Mouse (Mus musculus): ENCODE results near the gene Qpctl. TPM values are rescaled to one million over a fixed set of nuclear protein-coding genes. Genes with fewer than 3 reads are reported as not detected.
"Not testable (repeated sequence)": the region's sequence is repeated elsewhere in the genome, so short reads cannot be mapped to it uniquely, and the experiment has no call there.

Gene Qpctl
- total RNA-seq, 2 experiments from 2014 or later, result 22.6 to 23.1 TPM

- intact Hi-C loops (cut with DNase I), result no loop called here
- DNase-seq (ENCODE audit: extremely low spot score in 1 of 2, low spot score in 2 of 2), result no peak
These were observed 16.7 kb upstream of the Qpctl start, which contains the start of gene Gipr for GRCm38 (mm10) chr7:19165656-19166423. Gene Gipr (minus strand): TSS chr7:19166127.

GRCm38 (mm10) chr7:19164978-19165377, 15.9 kb upstream of the Qpctl start:
- intact Hi-C loops (cut with DNase I), result no loop called here
- no peak for DNase-seq (ENCODE audit: extremely low spot score in 1 of 2, low spot score in 2 of 2)

- no peak for DNase-seq (ENCODE audit: extremely low spot score in 1 of 2, low spot score in 2 of 2)
- intact Hi-C loops (cut with DNase I), result no loop called here
These were observed 15.1 kb upstream of the Qpctl start for GRCm38 (mm10) chr7:19164189-19164588.

GRCm38 (mm10) chr7:19163752-19164151, 14.7 kb upstream of the Qpctl start:
- no peak for DNase-seq (ENCODE audit: extremely low spot score in 1 of 2, low spot score in 2 of 2)
- intact Hi-C loops (cut with DNase I), result no loop called here

GRCm38 (mm10) chr7:19162928-19163327, 13.8 kb upstream of the Qpctl start:
- intact Hi-C loops (cut with DNase I), result no loop called here
- no peak for DNase-seq (ENCODE audit: extremely low spot score in 1 of 2, low spot score in 2 of 2)

- intact Hi-C loops (cut with DNase I), result no loop called here
- no peak for DNase-seq (ENCODE audit: extremely low spot score in 1 of 2, low spot score in 2 of 2)
These were observed 11.0 kb upstream of the Qpctl start for GRCm38 (mm10) chr7:19160115-19160514.

GRCm38 (mm10) chr7:19159411-19159810, 10.3 kb upstream of the Qpctl start:
- intact Hi-C loops (cut with DNase I), result no loop called here
- no peak for DNase-seq (ENCODE audit: extremely low spot score in 1 of 2, low spot score in 2 of 2)

- intact Hi-C loops (cut with DNase I), result no loop called here
- no peak for DNase-seq (ENCODE audit: extremely low spot score in 1 of 2, low spot score in 2 of 2)
These were observed 9.5 kb upstream of the Qpctl start for GRCm38 (mm10) chr7:19158601-19159000.

GRCm38 (mm10) chr7:19157160-19157800, 8.2 kb upstream of the Qpctl start:
- peak; percentile 88 to 92 for DNase-seq (ENCODE audit: extremely low spot score in 1 of 2, low spot score in 2 of 2)
- intact Hi-C loops (cut with DNase I), result loop anchor here (1.0 kb wide), 1 partner anchor 16 kb away; no protein-coding TSS in a partner anchor

GRCm38 (mm10) chr7:19155825-19156475, 6.9 kb upstream of the Qpctl start:
- DNase-seq (ENCODE audit: extremely low spot score in 1 of 2, low spot score in 2 of 2), result no peak
- intact Hi-C loops (cut with DNase I), result no loop called here

GRCm38 (mm10) chr7:19154796-19155195, 5.7 kb upstream of the Qpctl start:
- intact Hi-C loops (cut with DNase I), result no loop called here
- DNase-seq (ENCODE audit: extremely low spot score in 1 of 2, low spot score in 2 of 2), result no peak

GRCm38 (mm10) chr7:19151121-19151520, 2.0 kb upstream of the Qpctl start:
- intact Hi-C loops (cut with DNase I); DNase-seq (ENCODE audit: extremely low spot score in 1 of 2, low spot score in 2 of 2): not testable (repeated sequence)

GRCm38 (mm10) chr7:19149626-19150025, 535 bp upstream of the Qpctl start, which contains the start of gene Snrpd2:
Gene Snrpd2 (plus strand): TSS chr7:19149722.
- intact Hi-C loops (cut with DNase I), result no loop called here
- DNase-seq (ENCODE audit: extremely low spot score in 1 of 2, low spot score in 2 of 2), result peak; percentile 93 to 98

- no peak for DNase-seq (ENCODE audit: extremely low spot score in 1 of 2, low spot score in 2 of 2)
- intact Hi-C loops (cut with DNase I), result no loop called here
These were observed 764 bp downstream of the Qpctl start for GRCm38 (mm10) chr7:19148180-19148874.

GRCm38 (mm10) chr7:19147497-19148045, 1.5 kb downstream of the Qpctl start:
- no peak for DNase-seq (ENCODE audit: extremely low spot score in 1 of 2, low spot score in 2 of 2)
- intact Hi-C loops (cut with DNase I), result no loop called here

GRCm38 (mm10) chr7:19146793-19147192, 2.3 kb downstream of the Qpctl start:
- intact Hi-C loops (cut with DNase I), result no loop called here
- DNase-seq (ENCODE audit: extremely low spot score in 1 of 2, low spot score in 2 of 2), result no peak

- peak in 1 of 2 experiments; percentile 78 for DNase-seq (ENCODE audit: extremely low spot score in 1 of 2, low spot score in 2 of 2)
- intact Hi-C loops (cut with DNase I), result no loop called here
These were observed 11.7 kb downstream of the Qpctl start for GRCm38 (mm10) chr7:19137380-19137779.

- intact Hi-C loops (cut with DNase I), result no loop called here
- no peak for DNase-seq (ENCODE audit: extremely low spot score in 1 of 2, low spot score in 2 of 2)
These were observed 12.3 kb downstream of the Qpctl start for GRCm38 (mm10) chr7:19136673-19137334.
